Mouse (Mus musculus): ENCODE data around the gene Ubash3b.

- TF ChIP-seq POLR2A (IDR thresholded peaks at IDR 0.05; ENCODE audit: low read depth, low read length) (no peak), CTCF (IDR thresholded peaks at IDR 0.05; ENCODE audit: extremely low read depth, insufficient read length, insufficient replicate concordance, low read depth, low read length) (no peak)
These were observed 30.2 kb upstream of the Ubash3b start for GRCm38 (mm10) chr9:41191651-41192210.
